Mouse (Mus musculus) heart, adult 8-10 months (tissue): ENCODE measurements at regions not wholly inside any gene's neighbourhood (a gene's known extent, or its start where the extent isn't known, plus 50 kb on each side); places are given as distances from the start of the nearest gene placed in this dataset.

Experiments
- DNase-seq: peaks from one replicate; pipeline ENCODE4 v3.0.0; 2022; ENCODE audit warnings: low spot score

GRCm38 (mm10) chr7:130073388-130073787, 446.8 kb downstream of the Ate1 start:
- no peak for DNase-seq

GRCm38 (mm10) chr7:130073890-130074819, 446.0 kb downstream of the Ate1 start:
- DNase-seq, result peak; percentile 19

GRCm38 (mm10) chr7:130082662-130083061, 437.5 kb downstream of the Ate1 start:
- no peak for DNase-seq

- DNase-seq, result no peak
Observed at GRCm38 (mm10) chr7:130085706-130086105, 434.5 kb downstream of the Ate1 start.

DNA sequence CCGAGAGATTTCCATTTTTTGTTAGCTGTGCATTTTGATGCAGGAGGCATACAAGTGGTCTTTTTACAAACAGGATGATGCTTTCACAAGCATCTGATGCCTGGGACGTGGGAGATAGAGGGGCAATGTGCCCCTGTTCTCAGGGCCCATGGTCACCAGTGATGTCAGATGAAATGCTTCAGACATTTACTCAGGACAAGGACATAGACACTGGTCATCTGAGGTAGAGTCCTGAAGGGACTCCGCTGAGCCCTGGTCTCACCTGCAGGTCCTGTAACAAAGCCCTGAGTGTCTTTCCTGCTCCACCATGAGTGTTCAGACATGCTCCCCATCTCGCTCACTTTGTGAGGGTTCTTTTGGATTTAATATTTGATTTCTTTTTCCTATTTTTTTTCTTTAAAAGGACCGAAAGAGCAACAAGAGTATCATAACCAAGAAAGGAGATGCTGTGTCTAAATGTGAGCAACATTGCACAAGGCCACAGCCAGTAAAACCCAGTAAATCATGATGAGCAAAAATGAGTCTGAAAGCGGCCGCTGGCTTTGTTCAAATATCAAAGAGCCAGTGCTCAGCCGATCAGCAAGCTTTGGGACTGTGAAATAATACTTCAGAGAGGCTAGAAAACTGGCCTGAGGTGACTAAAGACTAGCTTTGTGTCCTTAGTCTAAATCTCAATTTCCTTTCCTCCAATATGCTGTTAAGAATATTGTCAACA, 430.1 kb downstream of the Ate1 start:
- no peak for DNase-seq

DNA sequence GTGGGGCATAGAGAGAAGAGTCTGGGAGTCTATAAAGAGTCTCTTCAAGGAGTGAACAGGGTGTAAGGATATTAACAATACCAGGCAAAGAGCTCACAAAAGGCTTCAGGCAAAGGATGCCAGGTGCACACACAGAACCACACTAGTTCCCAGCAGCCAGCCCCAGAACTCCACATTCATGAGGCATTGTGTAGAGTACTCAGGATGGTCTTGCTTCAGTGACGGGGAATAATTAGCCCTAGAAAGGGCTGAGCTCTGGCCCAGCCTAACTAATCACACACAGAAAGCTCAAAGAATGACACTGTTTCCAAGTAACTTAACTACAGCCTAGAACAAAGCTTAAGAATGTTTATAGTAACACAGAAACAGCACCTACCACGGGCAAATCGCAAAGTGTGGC, 428.2 kb downstream of the Ate1 start:
- DNase-seq, result no peak

GRCm38 (mm10) chr7:130095141-130095540, 425.0 kb downstream of the Ate1 start:
- DNase-seq, result no peak

- DNase-seq, result no peak
Observed at GRCm38 (mm10) chr7:130098606-130099005, 421.6 kb downstream of the Ate1 start.

DNA sequence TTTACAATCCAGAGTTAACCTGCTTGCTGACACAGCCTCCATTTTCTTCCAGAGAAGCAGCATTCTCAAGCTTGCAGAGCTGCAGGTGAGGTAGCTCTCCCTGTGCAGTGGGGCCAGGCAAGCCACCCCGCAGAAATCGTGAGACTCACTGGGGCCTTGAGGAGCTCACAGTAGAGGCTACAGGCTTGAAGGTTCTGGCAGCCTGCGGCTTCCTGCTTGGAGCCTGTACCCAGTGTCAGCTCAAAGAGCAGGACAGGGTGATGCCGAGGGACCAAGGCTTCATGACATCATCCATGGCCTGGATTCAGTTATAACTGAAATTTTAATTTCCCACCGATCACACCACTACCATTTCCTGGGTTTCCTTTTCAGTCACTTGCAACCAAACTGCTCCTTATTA, 417.5 kb downstream of the Ate1 start:
- DNase-seq, result no peak

- no peak for DNase-seq
Observed at GRCm38 (mm10) chr7:130106961-130107360, 413.2 kb downstream of the Ate1 start.

DNA sequence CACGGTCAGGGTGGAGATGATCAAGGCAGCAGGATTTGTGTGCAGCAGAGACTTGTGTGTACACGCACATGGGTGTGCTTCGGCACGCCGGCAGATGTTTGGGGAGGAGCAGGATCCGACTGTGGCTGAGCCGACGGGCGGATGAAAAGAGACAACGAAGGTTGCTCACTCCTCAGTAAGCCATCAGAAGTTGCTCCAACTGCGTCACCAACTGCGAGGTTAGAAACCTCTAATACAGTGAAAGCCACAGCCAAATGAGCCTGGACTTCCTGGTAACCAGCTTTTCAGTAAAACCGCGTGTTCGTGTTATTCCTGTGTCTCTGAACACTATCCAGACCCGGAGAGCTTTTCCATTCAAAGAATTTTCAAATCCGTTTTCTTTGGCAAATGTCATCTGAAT, 411.8 kb downstream of the Ate1 start:
- no peak for DNase-seq
